Mouse (Mus musculus) megakaryocyte, embryonic 14.5 days (primary cell): ENCODE measurements around the gene Olfr680-ps1.

Experiments used
- FLI1 ChIP-seq: IDR thresholded peaks from 2 replicates; pipeline ENCODE4 v1.6.1; 2012; ENCODE audit warnings: low read length, inconsistent platforms, mixed read lengths
- GATA1 ChIP-seq: IDR thresholded peaks from 3 replicates; pipeline ENCODE4 v1.6.1; 2012; ENCODE audit warnings: mixed read lengths, low read length, inconsistent platforms, borderline replicate concordance

GRCm38 (mm10) chr7:105064175-105064574 lies 28.4 kb downstream of the Olfr680-ps1 start, which contains the start of gene Olfr678:
- no peak for TF ChIP-seq GATA1
- TF ChIP-seq FLI1: no peak
